Mouse (Mus musculus) ES-E14 (cell line): Measurements from ENCODE around the gene Ldb3.

Source experiments
- CHD2 ChIP-seq: IDR thresholded peaks from 2 replicates; pipeline ENCODE4 v1.6.1; 2014; ENCODE audit warnings: mild to moderate bottlenecking, low read depth, low read length, inconsistent platforms
- HCFC1 ChIP-seq: IDR thresholded peaks from 2 replicates; pipeline ENCODE4 v1.6.1; 2012; ENCODE audit warnings: low read length, inconsistent platforms, borderline replicate concordance; ENCODE audit not compliant: insufficient read depth
- ZNF384 ChIP-seq: IDR thresholded peaks from 2 replicates; pipeline ENCODE4 v1.6.1; 2012; ENCODE audit warnings: low read depth, low read length, inconsistent platforms

DNA sequence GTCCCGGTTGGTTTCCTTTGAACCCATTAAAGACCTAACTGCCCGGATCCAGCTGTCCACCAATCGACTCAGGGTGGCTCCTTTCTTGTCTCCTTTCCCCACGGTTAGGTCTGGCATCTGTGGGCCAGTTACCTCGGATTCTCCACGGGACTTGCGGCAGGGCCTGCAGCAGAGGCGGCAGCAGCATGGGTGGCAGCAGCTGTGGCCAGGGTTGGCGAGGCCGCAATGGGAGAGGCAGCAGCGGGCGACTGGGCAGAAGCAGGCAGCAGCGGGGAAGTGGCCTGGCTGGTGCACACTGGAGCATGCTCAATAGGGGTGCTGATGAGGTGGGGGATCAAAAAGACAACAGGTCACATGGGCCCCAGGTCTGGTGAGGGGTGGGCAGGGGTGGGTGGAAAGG, 33.3 kb downstream of the Ldb3 start:
- TF ChIP-seq HCFC1 (no peak), CHD2 (no peak), ZNF384 (no peak)
